Mouse (Mus musculus): Measurements from ENCODE around the gene Gm44790. TPM values are rescaled to one million over a fixed set of nuclear protein-coding genes. Genes with fewer than 3 reads are reported as not detected.

Gene Gm44790
- total RNA-seq, 2 experiments from 2014 or later: 2.7 TPM; not detected in 1

Other genes with a start within 250 kb of the Gm44790 start
- 10 to 100 TPM in 1 of 2 experiments, 1 to 10 TPM in 1; 5.1 to 14.0 TPM for gene Tgfa, start 231.4 kb upstream of the Gm44790 start, total RNA-seq (2021)
- gene Fam136a, start 61.0 kb upstream of the Gm44790 start, total RNA-seq (2021): 10 to 100 TPM; 51.0 to 78.9 TPM
- 100 to 1,000 TPM; 115 to 384 TPM for gene Snrpg, start 55.4 kb upstream of the Gm44790 start, total RNA-seq (2021)
- 100 to 1,000 TPM; 114 to 221 TPM for gene Pcyox1, start 29.5 kb upstream of the Gm44790 start, total RNA-seq (2021)
- 10 to 100 TPM; 40.3 to 56.3 TPM for gene Tia1, start 22.4 kb upstream of the Gm44790 start, total RNA-seq (2021)
- 10 to 100 TPM; 18.1 to 18.6 TPM for gene C87436, start 11.7 kb downstream of the Gm44790 start, total RNA-seq (2021)
- 100 to 1,000 TPM; 331 to 339 TPM for gene Pcbp1, start 99.7 kb downstream of the Gm44790 start, total RNA-seq (2021)
- gene Asprv1, start 201.5 kb downstream of the Gm44790 start, total RNA-seq (2021): under 1 TPM in 1 of 2 experiments, not detected in 1; 0.32 TPM
- gene Mxd1, start 242.5 kb downstream of the Gm44790 start, total RNA-seq (2021): 1 to 10 TPM; 7.2 to 7.5 TPM